Mouse (Mus musculus) granulocyte monocyte progenitor cell, adult 5-6 weeks (primary cell): ENCODE results near the gene Gm8882. TPM values are rescaled to one million over a fixed set of nuclear protein-coding genes. Genes with fewer than 3 reads are reported as not detected.
"Not testable (repeated sequence)": the region's sequence is repeated elsewhere in the genome, so short reads cannot be mapped to it uniquely, and the experiment has no call there.

Source experiments
- ATAC-seq: replicated peaks from 2 replicates; pipeline ENCODE4 v1.8.0; 2016; ENCODE audit warnings: mild to moderate bottlenecking, moderate TSS enrichment, inconsistent platforms; ENCODE audit not compliant: poor library complexity, severe bottlenecking
- total RNA-seq, 2 experiments: library from RNA; stranded (forward) in 1 of 2; stranded (reverse) in 1 of 2; fragments of 200-712, 200-1000 nt in 1 of 2; fragments of >200 nt in 1 of 2; fragmentation: Nextera tagmentation in 1 of 2; gene quantifications; 2 replicates each; pipeline ENCODE4 v1.2.3; 2014 to 2017

Gm8882 gene
- total RNA-seq (2014; fragmentation: Nextera tagmentation) (not detected in 2 replicates), total RNA-seq (2017) (not detected in 2 replicates)

DNA sequence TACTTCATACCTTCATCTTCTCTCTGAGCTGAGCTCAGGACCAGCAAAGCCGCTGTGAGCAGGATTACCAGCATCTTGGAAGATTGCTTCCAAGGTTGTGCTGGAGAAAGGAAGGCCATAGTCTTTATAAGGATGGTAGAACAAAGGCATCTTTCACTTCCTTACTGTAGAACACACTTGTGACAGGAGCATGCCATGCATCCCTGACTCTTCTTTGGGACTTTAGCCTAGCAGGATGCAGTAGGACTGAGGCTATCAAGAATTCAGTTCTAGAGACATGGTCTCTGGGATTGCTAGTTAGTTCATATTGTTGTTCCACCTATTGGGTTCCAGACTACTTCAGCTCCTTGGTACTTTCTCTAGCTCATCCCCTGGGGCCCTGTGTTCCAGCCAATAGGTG lies at the start of gene Gm8882:
TSS of gene Gm8882 (minus strand) at position 101 of the 400 bp plus-strand sequence.
- not testable (repeated sequence) for ATAC-seq

DNA sequence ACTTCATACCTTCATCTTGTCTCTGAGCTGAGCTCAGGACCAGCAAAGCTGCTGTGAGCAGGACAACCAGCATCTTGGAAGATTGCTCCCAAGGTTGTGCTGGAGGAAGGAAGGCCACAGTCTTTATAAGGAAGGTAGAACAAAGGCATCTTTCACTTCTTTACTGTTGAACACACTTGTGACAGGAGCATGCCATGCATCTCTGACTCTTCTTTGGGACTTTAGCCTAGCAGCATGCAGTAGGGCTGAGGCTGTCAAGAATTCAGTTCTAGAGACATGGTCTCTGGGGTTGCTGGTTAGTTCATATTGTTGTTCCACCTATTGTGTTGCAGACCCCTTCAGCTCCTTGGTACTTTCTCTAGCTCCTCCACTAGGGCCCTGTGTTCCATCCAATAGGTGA lies 49.3 kb downstream of the Gm8882 start, which contains the start of gene Prpmp5:
TSS of gene Prpmp5 (minus strand) at position 101 of the 400 bp plus-strand sequence.
- not testable (repeated sequence) for ATAC-seq

Other genes with a start within 250 kb of the Gm8882 start
- not detected in 2 replicates for gene Prb1, start 153.6 kb downstream of the Gm8882 start, total RNA-seq (2014; fragmentation: Nextera tagmentation)
- not detected in 2 replicates for gene Prb1, start 153.6 kb downstream of the Gm8882 start, total RNA-seq (2017)
- not detected in 2 replicates for gene Prpmp5, start 49.4 kb downstream of the Gm8882 start, total RNA-seq (2014; fragmentation: Nextera tagmentation)
- not detected in 2 replicates for gene Prpmp5, start 49.4 kb downstream of the Gm8882 start, total RNA-seq (2017)
- not detected in 2 replicates for gene Prh1, start 205.7 kb upstream of the Gm8882 start, total RNA-seq (2014; fragmentation: Nextera tagmentation)
- gene Prh1, start 205.7 kb upstream of the Gm8882 start, total RNA-seq (2017), result not detected in 2 replicates
- not detected in 2 replicates for gene Prp2, start 231.8 kb upstream of the Gm8882 start, total RNA-seq (2014; fragmentation: Nextera tagmentation)
- not detected in 2 replicates for gene Prp2, start 231.8 kb upstream of the Gm8882 start, total RNA-seq (2017)